Mouse (Mus musculus): ENCODE data around the gene Fbxo42. TPM values are rescaled to one million over a fixed set of nuclear protein-coding genes. Genes with fewer than 3 reads are reported as not detected.

Fbxo42 gene
- total and polyA plus RNA-seq, 3 experiments = 11.2 to 260 (median 23.1) TPM

DNA sequence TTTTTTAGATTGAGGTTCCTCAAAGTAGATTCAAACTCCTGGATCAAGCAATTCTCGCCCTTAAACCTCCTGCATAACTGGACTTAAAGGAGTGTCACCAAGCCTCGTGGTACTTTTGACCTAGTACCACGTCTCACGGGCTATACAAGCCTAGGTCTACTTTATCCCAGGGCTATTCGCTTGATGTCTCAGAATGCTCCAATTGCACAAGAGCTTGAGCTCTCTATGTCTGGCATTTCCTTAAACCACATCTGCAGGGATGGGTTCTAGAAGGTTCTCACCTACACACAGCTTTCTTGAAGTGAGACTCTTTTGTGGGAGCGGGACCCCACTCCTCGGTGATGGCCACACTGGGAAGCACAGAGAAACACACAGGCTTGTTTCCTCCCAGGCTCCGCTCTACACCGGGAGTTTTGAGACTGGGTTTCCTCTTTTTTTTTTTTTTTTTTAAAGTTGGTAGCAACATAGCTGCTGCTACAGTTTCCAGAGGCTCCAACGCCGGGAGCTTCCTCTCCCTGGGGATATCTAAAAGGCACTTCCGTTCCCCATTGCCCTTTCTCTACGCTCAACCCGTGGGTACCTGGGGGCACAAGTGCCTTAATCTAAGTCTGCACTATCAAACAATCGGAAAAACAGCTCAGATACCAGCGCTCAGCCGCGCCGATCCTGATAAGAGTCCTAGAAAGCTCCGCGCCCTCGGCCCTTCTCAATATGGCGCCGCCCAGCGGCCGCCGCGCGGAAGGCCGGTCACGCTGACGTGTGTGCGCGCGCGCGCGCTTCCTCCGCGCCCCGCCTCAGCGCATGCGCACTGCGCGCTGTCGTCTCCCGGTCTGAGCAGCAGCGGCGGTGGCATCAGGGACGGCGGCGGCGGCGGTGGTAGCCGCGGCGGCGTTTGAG, at the start of gene Fbxo42 (continued):
- TF ChIP-seq GATA1 (IDR thresholded peaks at IDR 0.05; ENCODE audit: low read depth, low read length) (peak; percentile 92), ZKSCAN1 (IDR thresholded peaks at IDR 0.05; ENCODE audit: low read depth, low read length) (0 out of 2 replicates have a peak, but pooled peaks have one; percentile 13), MAX (IDR thresholded peaks at IDR 0.05; ENCODE audit: low read length) (peak; percentile 66; the same call in 1 of the 2 replicates), POLR2AphosphoS2 (IDR thresholded peaks at IDR 0.05; ENCODE audit: low read length) (peak; percentile 44; the same call in 1 of the 2 replicates)

DNA sequence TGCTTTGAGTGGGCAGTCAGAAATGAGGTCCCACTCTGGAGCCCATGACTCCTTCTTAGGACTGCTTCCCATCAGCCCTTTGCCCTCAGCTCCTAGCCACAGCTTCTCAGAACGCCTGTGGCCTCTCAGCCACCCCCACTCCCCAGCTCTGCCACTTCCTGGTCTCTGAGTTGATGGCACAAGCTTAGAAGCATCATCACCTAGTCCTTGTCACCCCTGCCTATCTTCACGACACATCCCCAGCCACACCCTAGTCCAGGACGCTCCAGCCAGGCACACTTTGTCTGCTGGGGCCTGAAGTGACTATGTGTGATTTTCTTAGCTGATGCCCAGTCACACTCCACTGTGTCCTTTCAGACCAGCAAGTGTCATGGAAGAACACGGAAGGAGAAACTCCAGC, 48.8 kb upstream of the Fbxo42 start:
- no peak for TF ChIP-seq HCFC1 (IDR thresholded peaks at IDR 0.05; ENCODE audit: low read depth, low read length)
- no peak for TF ChIP-seq SIN3A (IDR thresholded peaks at IDR 0.05; ENCODE audit: low read length)
- no peak for TF ChIP-seq POLR2A (IDR thresholded peaks at IDR 0.05; ENCODE audit: control insufficient read depth in 1 of 2, insufficient read depth in 1 of 2, low read depth in 1 of 2, low read length in 2 of 2, poor library complexity in 1 of 2)
- no peak for TF ChIP-seq RAD21 (IDR thresholded peaks at IDR 0.05; ENCODE audit: low read depth, low read length)
- no peak for TF ChIP-seq ZKSCAN1 (IDR thresholded peaks at IDR 0.05; ENCODE audit: low read depth, low read length)
- no peak for TF ChIP-seq CTCF (IDR thresholded peaks at IDR 0.05 in 2 of 3, conservative IDR thresholded peaks at IDR 0.05 in 1 of 3; ENCODE audit: control insufficient read depth in 1 of 3, insufficient read depth in 1 of 3, low read depth in 2 of 3, low read length in 3 of 3, poor library complexity in 1 of 3, severe bottlenecking in 1 of 3)
- TF ChIP-seq TAL1 (IDR thresholded peaks at IDR 0.05; ENCODE audit: low read length) = no peak
- TF ChIP-seq MYC (IDR thresholded peaks at IDR 0.05; ENCODE audit: low read depth, low read length) = no peak
- no peak for TF ChIP-seq EP300 (IDR thresholded peaks at IDR 0.05; ENCODE audit: low read depth in 1 of 2, low read length in 2 of 2)
- TF ChIP-seq TBP (IDR thresholded peaks at IDR 0.05; ENCODE audit: low read depth, low read length) = no peak
- TF ChIP-seq NRF1 (IDR thresholded peaks at IDR 0.05; ENCODE audit: insufficient read depth, low read depth, low read length, poor library complexity, severe bottlenecking) = no peak
- TF ChIP-seq CHD2 (IDR thresholded peaks at IDR 0.05; ENCODE audit: low read length) = no peak
- TF ChIP-seq CHD1 (IDR thresholded peaks at IDR 0.05; ENCODE audit: low read depth, low read length) = no peak
- TF ChIP-seq UBTF (IDR thresholded peaks at IDR 0.05; ENCODE audit: borderline replicate concordance, insufficient read depth, low read depth, low read length) = no peak
- TF ChIP-seq ZMIZ1 (IDR thresholded peaks at IDR 0.05; ENCODE audit: low read depth, low read length) = no peak
- no peak for TF ChIP-seq GABPA (IDR thresholded peaks at IDR 0.05; ENCODE audit: low read depth, low read length)
- no peak for TF ChIP-seq KAT2A (conservative IDR thresholded peaks at IDR 0.05; ENCODE audit: low read depth, low read length)
- no peak for TF ChIP-seq TCF12 (IDR thresholded peaks at IDR 0.05; ENCODE audit: low read depth, low read length)
- no peak for TF ChIP-seq BHLHE40 (IDR thresholded peaks at IDR 0.05; ENCODE audit: borderline replicate concordance, low read depth, low read length)
- Histone ChIP-seq H3K4me3 (ENCODE audit: control insufficient read depth in 1 of 2, insufficient read depth in 1 of 2, low read depth in 2 of 2, low read length in 2 of 2) (no peak overlapping the region), H3K27me3 (ENCODE audit: control insufficient read depth in 1 of 2, insufficient read depth in 2 of 2, low read length in 2 of 2) (no peaks in the 10 kb centered on the region), H3K4me1 (ENCODE audit: control insufficient read depth in 1 of 2, insufficient read depth in 2 of 2, low read length in 2 of 2) (peaks cover 0 to 5% of the 10 kb centered on the region in 2 experiments; a peak in 1 of 4 replicates), H3K27ac (ENCODE audit: control insufficient read depth, low read depth, low read length) (no peak overlapping the region), H3K79me2 (ENCODE audit: control insufficient read depth, insufficient read depth, low read length, poor library complexity) (no peaks in the 10 kb centered on the region), H3K9me3 (replicated peaks; ENCODE audit: insufficient read depth, low read length) (no peaks in the 10 kb centered on the region), H3K9ac (ENCODE audit: control insufficient read depth, low read depth, low read length, poor library complexity, severe bottlenecking) (no peak overlapping the region), H3K36me3 (ENCODE audit: control insufficient read depth in 1 of 2, insufficient read depth in 2 of 2, low read length in 2 of 2) (no peaks in the 10 kb centered on the region)
- DNase-seq (ENCODE audit: low read depth, low spot score) = no peak
